Mouse (Mus musculus): ENCODE data around the gene Kif19a. TPM values are rescaled to one million over a fixed set of nuclear protein-coding genes. Genes with fewer than 3 reads are reported as not detected.
A peak's percentile ranks its signal among the peaks of the same experiment; 100 is the strongest.

Kif19a gene
- polyA plus RNA-seq, 1 experiment from 2014 or later: 0.29 TPM

GRCm38 (mm10) chr11:114807025-114807424, 41.8 kb downstream of the Kif19a start:
- Histone ChIP-seq H3K9me3 (ENCODE audit: low read depth, low read length) (no peaks in the 10 kb centered on the region), H3K36me3 (ENCODE audit: insufficient read depth) (no peaks in the 10 kb centered on the region), H3K27ac (ENCODE audit: low read depth) (no peak overlapping the region), H3K4me1 (ENCODE audit: insufficient read depth) (no peaks in the 10 kb centered on the region; the same call in 1 of the 2 replicates), H3K27me3 (ENCODE audit: insufficient read depth, low read length) (no peaks in the 10 kb centered on the region), H3K4me3 (ENCODE audit: low read depth, low read length) (no peak overlapping the region), H3K4me2 (no peak overlapping the region), H3K9ac (no peak overlapping the region)
- ATAC-seq (ENCODE audit: insufficient read depth) (no peak), DNase-seq (no peak)
- 63% methylated on average over 2 of the region's 2 CpGs for WGBS
- TF ChIP-seq CTCF (IDR thresholded peaks at IDR 0.05; ENCODE audit: low read depth): no peak

- H3K9me3 ChIP-seq (ENCODE audit: low read depth, low read length): no peaks in the 10 kb centered on the region
- no peak overlapping the region for H3K4me2 ChIP-seq
- H3K4me3 ChIP-seq (ENCODE audit: low read depth, low read length): no peak overlapping the region
- no peaks in the 10 kb centered on the region; the same call in 1 of the 2 replicates for H3K4me1 ChIP-seq (ENCODE audit: insufficient read depth)
- H3K9ac ChIP-seq: no peak overlapping the region
- ATAC-seq (ENCODE audit: insufficient read depth) (peak; percentile 40; the same call in 1 of the 2 replicates), DNase-seq (peak; percentile 46)
- no peaks in the 10 kb centered on the region for H3K36me3 ChIP-seq (ENCODE audit: insufficient read depth)
- no peak overlapping the region for H3K27ac ChIP-seq (ENCODE audit: low read depth)
- 23% methylated on average over 14 of the region's 14 CpGs for WGBS
- no peak for TF ChIP-seq CTCF (IDR thresholded peaks at IDR 0.05; ENCODE audit: low read depth)
- no peaks in the 10 kb centered on the region for H3K27me3 ChIP-seq (ENCODE audit: insufficient read depth, low read length)
These were observed 42.7 kb downstream of the Kif19a start for GRCm38 (mm10) chr11:114807686-114808427.

GRCm38 (mm10) chr11:114809371-114809770, 44.2 kb downstream of the Kif19a start:
- H3K4me1 ChIP-seq (ENCODE audit: insufficient read depth): no peaks in the 10 kb centered on the region; the same call in 1 of the 2 replicates
- TF ChIP-seq CTCF (IDR thresholded peaks at IDR 0.05; ENCODE audit: low read depth): peak; percentile 30
- H3K4me2 ChIP-seq: no peak overlapping the region
- DNase-seq (peak; percentile 31), ATAC-seq (ENCODE audit: insufficient read depth) (no peak)
- H3K27ac ChIP-seq (ENCODE audit: low read depth): no peak overlapping the region
- 69% methylated on average over 1 of the region's 1 CpGs for WGBS
- no peak overlapping the region for H3K4me3 ChIP-seq (ENCODE audit: low read depth, low read length)
- H3K9me3 ChIP-seq (ENCODE audit: low read depth, low read length): no peaks in the 10 kb centered on the region
- H3K36me3 ChIP-seq (ENCODE audit: insufficient read depth): no peaks in the 10 kb centered on the region
- H3K27me3 ChIP-seq (ENCODE audit: insufficient read depth, low read length): no peaks in the 10 kb centered on the region
- no peak overlapping the region for H3K9ac ChIP-seq

GRCm38 (mm10) chr11:114810344-114810743, 45.2 kb downstream of the Kif19a start:
- WGBS: 23% methylated on average over 4 of the region's 4 CpGs
- no peaks in the 10 kb centered on the region; the same call in 1 of the 2 replicates for H3K4me1 ChIP-seq (ENCODE audit: insufficient read depth)
- H3K36me3 ChIP-seq (ENCODE audit: insufficient read depth): no peaks in the 10 kb centered on the region
- no peak overlapping the region for H3K27ac ChIP-seq (ENCODE audit: low read depth)
- ATAC-seq (ENCODE audit: insufficient read depth) (no peak), DNase-seq (peak; percentile 38)
- no peak overlapping the region for H3K4me3 ChIP-seq (ENCODE audit: low read depth, low read length)
- no peak for TF ChIP-seq CTCF (IDR thresholded peaks at IDR 0.05; ENCODE audit: low read depth)
- no peaks in the 10 kb centered on the region for H3K27me3 ChIP-seq (ENCODE audit: insufficient read depth, low read length)
- no peak overlapping the region for H3K4me2 ChIP-seq
- no peaks in the 10 kb centered on the region for H3K9me3 ChIP-seq (ENCODE audit: low read depth, low read length)
- H3K9ac ChIP-seq: no peak overlapping the region

GRCm38 (mm10) chr11:114812731-114813240, 47.6 kb downstream of the Kif19a start:
- no peak overlapping the region for H3K4me2 ChIP-seq
- H3K36me3 ChIP-seq (ENCODE audit: insufficient read depth): no peaks in the 10 kb centered on the region
- H3K27ac ChIP-seq (ENCODE audit: low read depth): no peak overlapping the region
- peak; percentile 95 for DNase-seq
- no peaks in the 10 kb centered on the region for H3K27me3 ChIP-seq (ENCODE audit: insufficient read depth, low read length)
- H3K4me1 ChIP-seq (ENCODE audit: insufficient read depth): no peaks in the 10 kb centered on the region; the same call in 1 of the 2 replicates
- ATAC-seq (ENCODE audit: insufficient read depth): peak; percentile 74
- peak; percentile 96 for TF ChIP-seq CTCF (IDR thresholded peaks at IDR 0.05; ENCODE audit: low read depth)
- no peak overlapping the region for H3K4me3 ChIP-seq (ENCODE audit: low read depth, low read length)
- H3K9ac ChIP-seq: no peak overlapping the region
- WGBS: 10% methylated on average over 6 of the region's 6 CpGs
- H3K9me3 ChIP-seq (ENCODE audit: low read depth, low read length): no peaks in the 10 kb centered on the region

GRCm38 (mm10) chr11:114814873-114815592, 49.8 kb downstream of the Kif19a start:
- Histone ChIP-seq H3K4me1 (ENCODE audit: insufficient read depth) (peaks cover 3% of the 10 kb centered on the region), H3K9ac (no peak overlapping the region), H3K36me3 (ENCODE audit: insufficient read depth) (no peaks in the 10 kb centered on the region), H3K4me2 (no peak overlapping the region), H3K4me3 (ENCODE audit: low read depth, low read length) (no peak overlapping the region), H3K27ac (ENCODE audit: low read depth) (no peak overlapping the region), H3K9me3 (ENCODE audit: low read depth, low read length) (no peaks in the 10 kb centered on the region), H3K27me3 (ENCODE audit: insufficient read depth, low read length) (no peaks in the 10 kb centered on the region)
- WGBS: 57% methylated on average over 11 of the region's 11 CpGs
- TF ChIP-seq CTCF (IDR thresholded peaks at IDR 0.05; ENCODE audit: low read depth): no peak
- ATAC-seq (ENCODE audit: insufficient read depth) (no peak; the same call in 1 of the 2 replicates), DNase-seq (peak; percentile 48)

- no peak for TF ChIP-seq CTCF (IDR thresholded peaks at IDR 0.05; ENCODE audit: low read depth)
- Histone ChIP-seq H3K9me3 (ENCODE audit: low read depth, low read length) (no peaks in the 10 kb centered on the region), H3K4me1 (ENCODE audit: insufficient read depth) (peaks cover 3% of the 10 kb centered on the region), H3K4me3 (ENCODE audit: low read depth, low read length) (no peak overlapping the region), H3K9ac (no peak overlapping the region), H3K4me2 (no peak overlapping the region), H3K27ac (ENCODE audit: low read depth) (no peak overlapping the region), H3K27me3 (ENCODE audit: insufficient read depth, low read length) (no peaks in the 10 kb centered on the region), H3K36me3 (ENCODE audit: insufficient read depth) (no peaks in the 10 kb centered on the region)
- DNase-seq (no peak), ATAC-seq (ENCODE audit: insufficient read depth) (no peak)
- 85% methylated on average over 4 of the region's 4 CpGs for WGBS
These were observed 51.7 kb downstream of the Kif19a start for GRCm38 (mm10) chr11:114816934-114817333.
